Mouse (Mus musculus) heart, embryonic 14.5 days (tissue): ENCODE measurements at regions not wholly inside any gene's neighbourhood (a gene's known extent, or its start where the extent isn't known, plus 50 kb on each side); places are given as distances from the start of the nearest gene placed in this dataset.

Experiments used
- ATAC-seq: fragments of 200-750 bp; cut with Nextera tagmentation; 2 replicates; pipeline ENCODE4 v1.8.0; 2017; ENCODE audit warnings: low read depth, moderate TSS enrichment; ENCODE audit not compliant: insufficient number of reproducible peaks, insufficient read depth, low FRiP score
- H3K27ac ChIP-seq, 2 experiments: fragments of 200-500 bp in 1 of 2; fragments of 300-500 bp in 1 of 2; sonication (generic) in 1 of 2; replicated peaks in 1 of 2; 2 replicates each; pipeline ENCODE4 v1.5.1; 2012 to 2014; ENCODE audit warnings: low read depth in 2 of 2, low read length in 2 of 2, control low read depth in 1 of 2, mild to moderate bottlenecking in 1 of 2, mixed read lengths in 1 of 2; ENCODE audit not compliant: control insufficient read depth in 1 of 2, insufficient read depth in 1 of 2
- H3K27me3 ChIP-seq: fragments of 300-500 bp; sonication (generic); 2 replicates; pipeline ENCODE4 v1.6.1; 2014; ENCODE audit warnings: mild to moderate bottlenecking, low read length, control low read depth; ENCODE audit not compliant: control insufficient read depth, insufficient read depth
- H3K36me3 ChIP-seq: fragments of 300-500 bp; sonication (generic); 2 replicates; pipeline ENCODE4 v1.6.1; 2014; ENCODE audit warnings: mild to moderate bottlenecking, control low read depth, low read length, mixed read lengths; ENCODE audit not compliant: control insufficient read depth, insufficient read depth
- H3K4me1 ChIP-seq, 2 experiments: fragments of 200-500 bp in 1 of 2; fragments of 300-500 bp in 1 of 2; sonication (generic) in 1 of 2; 2 replicates each; pipeline ENCODE4 v1.6.1; 2012 to 2014; ENCODE audit warnings: low read length in 2 of 2, control low read depth in 1 of 2, mixed read lengths in 1 of 2; ENCODE audit not compliant: control insufficient read depth in 2 of 2, insufficient read depth in 2 of 2
- H3K4me2 ChIP-seq: fragments of 300-500 bp; sonication (generic); 2 replicates; pipeline ENCODE4 v1.6.1; 2014; ENCODE audit warnings: mild to moderate bottlenecking, low read length
- H3K4me3 ChIP-seq, 2 experiments: fragments of 200-500 bp in 1 of 2; fragments of 300-500 bp in 1 of 2; sonication (generic) in 1 of 2; 2 replicates each; pipeline ENCODE4 v1.5.1; 2012 to 2014; ENCODE audit warnings: low read length in 2 of 2, mild to moderate bottlenecking in 2 of 2, control low read depth in 1 of 2, low read depth in 1 of 2, moderate library complexity in 1 of 2; ENCODE audit not compliant: control insufficient read depth in 1 of 2, insufficient read depth in 1 of 2
- H3K9ac ChIP-seq: fragments of 300-500 bp; sonication (generic); 2 replicates; pipeline ENCODE4 v1.6.1; 2014; ENCODE audit warnings: mild to moderate bottlenecking, low read length
- H3K9me3 ChIP-seq: fragments of 300-500 bp; sonication (generic); 2 replicates; pipeline ENCODE4 v1.6.1; 2016; ENCODE audit warnings: low read length, control low read depth; ENCODE audit not compliant: control insufficient read depth
- WGBS: fragments of 180-500 bp; shearing (Covaris S2); extraction: QIAGEN DNeasy Blood & Tissue Kit; methylation state at CpG from one replicate; pipeline ENCODE4 v1.1.7; 2014; 5-methylcytosine and 5-hydroxymethylcytosine counted together

GRCm38 (mm10) chr2:115384414-115385180, 196.9 kb upstream of the BC052040 start:
- peak overlapping the region; percentile 58 for H3K4me2 ChIP-seq
- H3K9me3 ChIP-seq = no peaks in the 10 kb centered on the region
- peak overlapping the region; percentile 76 to 94 for H3K27ac ChIP-seq
- peak; percentile 90 for ATAC-seq
- no peak overlapping the region; a peak in 1 of 4 replicates for H3K4me3 ChIP-seq
- no peak overlapping the region for H3K9ac ChIP-seq
- H3K4me1 ChIP-seq = peaks cover 16 to 20% of the 10 kb centered on the region in 2 experiments
- no peaks in the 10 kb centered on the region for H3K36me3 ChIP-seq
- H3K27me3 ChIP-seq = no peaks in the 10 kb centered on the region
- WGBS = 25% methylated on average over 13 of the region's 13 CpGs

DNA sequence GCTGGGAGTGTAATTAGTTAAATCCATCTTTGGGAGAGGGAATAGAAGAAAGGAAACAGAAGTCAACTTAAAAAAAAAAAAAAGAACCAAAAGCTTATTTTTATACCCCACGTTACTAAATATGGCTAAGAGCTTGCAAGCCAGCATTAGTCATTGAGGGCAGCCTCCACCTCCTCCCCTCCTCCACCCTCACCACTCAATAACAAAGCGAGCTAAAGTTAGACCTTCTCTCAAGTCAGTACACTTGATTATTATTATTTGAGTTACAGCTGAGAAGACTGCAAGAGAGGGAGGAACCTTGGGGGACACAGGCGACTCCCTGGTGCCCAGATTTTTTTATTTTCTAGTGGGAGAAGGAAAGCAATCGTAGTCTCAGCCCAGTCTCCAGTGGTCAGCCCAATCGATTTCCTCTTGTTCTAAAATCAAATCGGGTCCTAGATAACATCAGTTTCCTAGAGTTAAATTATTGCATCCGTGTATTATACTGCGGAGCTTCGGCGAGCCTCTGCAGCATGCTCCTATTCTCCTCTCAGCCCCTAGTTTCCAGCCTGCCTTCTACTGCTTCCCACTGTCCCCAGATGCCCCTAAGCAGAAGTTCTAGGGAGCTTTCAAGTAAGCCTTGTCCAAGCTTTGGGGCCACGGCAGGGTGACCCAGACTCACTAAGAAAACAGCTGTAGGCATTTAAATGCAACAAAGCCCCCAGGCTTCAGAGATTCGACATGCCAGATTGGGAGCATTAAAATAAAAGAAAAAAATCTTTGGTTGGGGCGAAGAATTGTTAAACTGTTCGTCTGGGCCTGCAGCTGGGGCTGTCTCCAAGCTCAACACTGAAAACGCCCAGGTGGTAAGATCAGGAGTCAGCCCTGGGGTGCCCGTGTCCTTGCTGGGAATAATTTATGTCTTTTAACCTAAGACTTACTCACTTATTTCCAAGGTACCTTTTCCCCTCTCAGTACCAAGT, 196.0 kb upstream of the BC052040 start:
- no peaks in the 10 kb centered on the region for H3K27me3 ChIP-seq
- no peak overlapping the region; a peak in 1 of 4 replicates for H3K4me3 ChIP-seq
- peak overlapping the region; percentile 58 for H3K4me2 ChIP-seq
- H3K4me1 ChIP-seq = peaks cover 15 to 16% of the 10 kb centered on the region in 2 experiments
- peak; percentile 88 for ATAC-seq
- H3K9me3 ChIP-seq = no peaks in the 10 kb centered on the region
- H3K36me3 ChIP-seq = no peaks in the 10 kb centered on the region
- WGBS = 36% methylated on average over 16 of the region's 16 CpGs
- H3K9ac ChIP-seq = peak overlapping the region; percentile 62
- peak overlapping the region; percentile 94 to 96 for H3K27ac ChIP-seq

DNA sequence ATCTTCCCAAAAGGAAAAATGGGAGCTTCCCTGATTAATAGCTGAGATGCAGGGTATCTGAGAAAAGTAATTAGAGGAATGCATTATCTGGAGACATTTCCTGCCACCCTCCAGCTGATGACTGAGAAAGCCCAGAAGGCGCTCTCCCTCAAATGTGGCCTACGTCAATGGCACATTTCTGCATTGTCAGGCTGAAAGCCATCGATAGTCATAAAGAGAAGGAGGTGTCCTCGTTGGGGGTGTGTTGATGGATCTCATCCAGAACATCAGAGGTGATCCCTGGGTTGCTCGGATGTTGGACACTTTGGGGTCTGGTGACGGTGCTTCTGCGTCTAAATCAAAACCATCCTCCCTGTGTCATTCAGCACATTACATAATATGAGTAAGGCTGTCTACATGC, 189.9 kb upstream of the BC052040 start:
- 0 out of 2 replicates have a peak, but pooled peaks cover 5% of the 10 kb centered on the region for H3K9me3 ChIP-seq
- no peak overlapping the region for H3K9ac ChIP-seq
- ATAC-seq = no peak
- no peak overlapping the region for H3K4me2 ChIP-seq
- 20% methylated on average over 7 of the region's 7 CpGs for WGBS
- peak overlapping the region; percentile 53 to 58; a peak in 2 of 4 replicates for H3K27ac ChIP-seq
- H3K36me3 ChIP-seq = no peaks in the 10 kb centered on the region
- H3K4me3 ChIP-seq = no peak overlapping the region
- H3K27me3 ChIP-seq = no peaks in the 10 kb centered on the region
- peaks cover 16% of the 10 kb centered on the region in 2 experiments; a peak in 3 of 4 replicates for H3K4me1 ChIP-seq

- no peak overlapping the region for H3K9ac ChIP-seq
- H3K9me3 ChIP-seq = 0 out of 2 replicates have a peak, but pooled peaks cover 5% of the 10 kb centered on the region
- H3K27me3 ChIP-seq = no peaks in the 10 kb centered on the region
- no peaks in the 10 kb centered on the region for H3K36me3 ChIP-seq
- WGBS = 45% methylated on average over 8 of the region's 8 CpGs
- no peak overlapping the region for H3K4me3 ChIP-seq
- no peak for ATAC-seq
- peak overlapping the region; percentile 53 to 58; a peak in 3 of 4 replicates for H3K27ac ChIP-seq
- peaks cover 11 to 14% of the 10 kb centered on the region in 2 experiments; a peak in 3 of 4 replicates for H3K4me1 ChIP-seq
- H3K4me2 ChIP-seq = no peak overlapping the region
Observed at GRCm38 (mm10) chr2:115392082-115392762, 189.3 kb upstream of the BC052040 start.

DNA sequence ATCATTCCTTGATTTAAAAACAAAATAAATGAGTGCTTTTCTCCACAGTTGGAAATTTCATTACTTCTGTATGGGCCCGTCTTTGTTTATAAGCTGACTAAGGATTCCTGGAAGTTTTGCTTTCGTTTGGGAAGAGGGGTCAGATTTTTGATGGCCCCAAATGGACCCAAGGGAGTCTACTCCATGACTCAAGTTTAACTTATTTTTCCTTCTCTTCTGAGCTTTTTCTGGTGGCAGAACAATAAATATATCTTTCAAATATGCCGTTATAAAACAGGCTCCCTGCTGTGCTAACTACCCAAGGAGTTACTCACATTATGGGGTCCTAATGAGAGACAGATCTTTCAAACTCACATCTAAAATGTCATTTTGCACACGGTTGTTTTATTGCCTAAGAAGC, 187.4 kb upstream of the BC052040 start:
- Histone ChIP-seq H3K36me3 (no peaks in the 10 kb centered on the region), H3K9ac (no peak overlapping the region), H3K27ac (no peak overlapping the region), H3K4me1 (peaks cover 11 to 14% of the 10 kb centered on the region in 2 experiments; a peak in 3 of 4 replicates), H3K4me3 (no peak overlapping the region), H3K4me2 (no peak overlapping the region), H3K27me3 (no peaks in the 10 kb centered on the region), H3K9me3 (0 out of 2 replicates have a peak, but pooled peaks cover 5% of the 10 kb centered on the region)
- WGBS = 75% methylated on average over 4 of the region's 4 CpGs
- ATAC-seq = no peak

GRCm38 (mm10) chr2:115398550-115398949, 183.0 kb upstream of the BC052040 start:
- H3K9ac ChIP-seq = no peak overlapping the region
- H3K4me1 ChIP-seq = 0 out of 4 replicates have a peak, but pooled peaks cover 0 to 2% of the 10 kb centered on the region in 2 experiments
- no peak overlapping the region for H3K4me3 ChIP-seq
- H3K4me2 ChIP-seq = no peak overlapping the region
- 0 out of 2 replicates have a peak, but pooled peaks cover 5% of the 10 kb centered on the region for H3K9me3 ChIP-seq
- no peak for ATAC-seq
- H3K27ac ChIP-seq = no peak overlapping the region
- no peaks in the 10 kb centered on the region for H3K27me3 ChIP-seq
- 84% methylated on average over 4 of the region's 4 CpGs for WGBS
- no peaks in the 10 kb centered on the region for H3K36me3 ChIP-seq
